Mouse (Mus musculus) kidney, postnatal 10 days (tissue): ENCODE results near the gene Nfu1.

Experiments used
- DNase-seq: peaks from one replicate; pipeline ENCODE4 v3.0.0; 2021; ENCODE audit warnings: mixed read lengths

The Nfu1 gene

DNA sequence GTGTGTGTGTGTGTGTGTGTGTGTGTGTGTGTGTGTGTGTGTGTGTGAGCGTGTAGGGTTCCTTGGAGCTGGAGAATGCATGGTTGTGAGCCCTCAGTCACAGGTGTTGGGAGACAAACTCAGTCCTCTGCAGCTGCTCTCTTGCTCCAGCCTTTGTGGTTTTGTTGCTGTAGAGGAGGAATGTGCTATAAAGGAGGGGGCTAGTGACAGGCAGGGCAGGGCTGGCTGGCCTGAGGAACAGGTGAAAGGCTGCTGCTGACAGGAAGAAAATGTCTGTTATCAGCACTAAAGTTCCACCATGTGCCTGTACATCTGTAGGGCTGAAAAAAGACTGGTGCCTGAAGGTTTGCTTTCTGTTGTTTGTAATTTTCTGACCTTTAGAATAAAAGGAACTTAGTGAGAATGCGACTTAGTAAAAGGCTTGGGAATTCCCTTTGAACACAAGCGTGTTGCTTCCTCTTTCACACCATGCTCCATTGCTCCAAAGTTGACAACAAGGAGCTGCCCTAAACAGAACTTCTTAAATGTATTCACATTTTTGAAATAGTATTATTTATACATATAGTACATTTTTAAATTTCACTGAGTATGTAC, 66.2 kb downstream of the Nfu1 start:
- no peak for DNase-seq
